Mouse (Mus musculus) adrenal gland, postnatal 36 days (tissue): ENCODE results near the gene Tex44. TPM values are rescaled to one million over a fixed set of nuclear protein-coding genes. Genes with fewer than 3 reads are reported as not detected.

Source experiments
- DNase-seq, 2 experiments: peaks; one replicate each; pipeline ENCODE4 v3.0.0; 2021; ENCODE audit warnings: mixed read lengths in 1 of 2
- long read RNA-seq, 2 experiments: library from polyadenylated mRNA; stranded (forward); transcript quantifications; one replicate each; pipeline ENCODE4 v2.0.0; 2021; ENCODE audit warnings: borderline sequencing depth in 2 of 2
- total RNA-seq, 2 experiments: library from RNA; stranded (reverse); gene quantifications; 2 replicates each; pipeline ENCODE4 v1.2.3; 2021

Gene Tex44
- not detected for total RNA-seq
- long read RNA-seq, experiment 1 = 0 reads
- long read RNA-seq, experiment 2 = 0 reads

GRCm38 (mm10) chr1:86426128-86426527 is at the start of gene Tex44, which contains the start of gene Nmur1:
Tex44 (plus strand) TSS chr1:86426329.
Nmur1 (minus strand) TSS chr1:86426228.
- DNase-seq = no peak

GRCm38 (mm10) chr1:86376354-86376753 is 49.8 kb upstream of the Tex44 start:
- peak; percentile 25 to 27 for DNase-seq

- DNase-seq = no peak
Measured at GRCm38 (mm10) chr1:86378662-86379061, 47.5 kb upstream of the Tex44 start.

GRCm38 (mm10) chr1:86379161-86379569 is 47.0 kb upstream of the Tex44 start:
- no peak for DNase-seq

GRCm38 (mm10) chr1:86381027-86381426 is 45.1 kb upstream of the Tex44 start:
- DNase-seq = peak; percentile 80 to 84

GRCm38 (mm10) chr1:86389230-86389629 is 36.9 kb upstream of the Tex44 start:
- peak; percentile 74 to 78 for DNase-seq

- DNase-seq = peak; percentile 17 to 43
Measured at GRCm38 (mm10) chr1:86391425-86391824, 34.7 kb upstream of the Tex44 start.

- no peak for DNase-seq
Measured at GRCm38 (mm10) chr1:86393219-86393618, 32.9 kb upstream of the Tex44 start.

- DNase-seq = no peak
Measured at GRCm38 (mm10) chr1:86394246-86394645, 31.9 kb upstream of the Tex44 start.

- no peak for DNase-seq
Measured at GRCm38 (mm10) chr1:86395897-86396296, 30.2 kb upstream of the Tex44 start.

- DNase-seq = no peak
Measured at GRCm38 (mm10) chr1:86397621-86398020, 28.5 kb upstream of the Tex44 start.

GRCm38 (mm10) chr1:86398222-86398621 is 27.9 kb upstream of the Tex44 start:
- DNase-seq = no peak

- DNase-seq = no peak
Measured at GRCm38 (mm10) chr1:86399322-86399721, 26.8 kb upstream of the Tex44 start.

- no peak for DNase-seq
Measured at GRCm38 (mm10) chr1:86400096-86400754, 25.9 kb upstream of the Tex44 start.

GRCm38 (mm10) chr1:86404834-86405233 is 21.3 kb upstream of the Tex44 start:
- no peak for DNase-seq

GRCm38 (mm10) chr1:86406313-86406712 is 19.8 kb upstream of the Tex44 start:
- DNase-seq = no peak

- DNase-seq = peak; percentile 37 to 60
Measured at GRCm38 (mm10) chr1:86406914-86407313, 19.2 kb upstream of the Tex44 start.

- no peak for DNase-seq
Measured at GRCm38 (mm10) chr1:86408515-86408914, 17.6 kb upstream of the Tex44 start.

- no peak for DNase-seq
Measured at GRCm38 (mm10) chr1:86409476-86409875, 16.7 kb upstream of the Tex44 start.

- DNase-seq = no peak
Measured at GRCm38 (mm10) chr1:86414715-86415114, 11.4 kb upstream of the Tex44 start.

GRCm38 (mm10) chr1:86415144-86415543 is 11.0 kb upstream of the Tex44 start:
- DNase-seq = no peak

GRCm38 (mm10) chr1:86415612-86416184 is 10.4 kb upstream of the Tex44 start:
- peak; percentile 29 to 54 for DNase-seq

GRCm38 (mm10) chr1:86416321-86416720 is 9.8 kb upstream of the Tex44 start:
- DNase-seq = peak; percentile 24 to 44

- peak; percentile 72 to 79 for DNase-seq
Measured at GRCm38 (mm10) chr1:86421007-86421406, 5.1 kb upstream of the Tex44 start.
